Mouse (Mus musculus): Measurements from ENCODE around the gene Abhd11. TPM values are rescaled to one million over a fixed set of nuclear protein-coding genes. Genes with fewer than 3 reads are reported as not detected.
A peak's percentile ranks its signal among the peaks of the same experiment; 100 is the strongest.

Abhd11 gene
- total and polyA plus RNA-seq, 3 experiments, result 21.7 to 61.2 (median 37.2) TPM

DNA sequence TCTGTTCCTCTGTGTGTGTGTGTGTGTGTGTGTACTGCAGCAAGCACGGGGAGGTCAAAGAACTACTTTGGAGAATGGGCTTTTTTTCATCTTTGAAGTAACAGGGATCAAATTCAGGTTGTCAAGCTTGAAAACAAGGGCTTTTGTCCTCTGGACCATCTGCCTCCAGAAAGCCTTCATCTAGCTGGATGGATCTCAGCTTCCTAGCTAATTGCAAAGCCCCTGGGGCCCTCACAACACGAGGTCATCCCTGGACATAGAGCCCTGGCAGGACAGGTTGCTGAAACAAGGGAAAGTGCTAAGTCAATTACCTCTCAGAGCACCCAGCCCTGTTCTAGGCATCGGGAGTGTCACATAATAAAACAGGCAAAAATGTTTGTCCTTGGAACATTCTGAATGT lies 25.2 kb upstream of the Abhd11 start:
- no peak for TF ChIP-seq GATA1 (IDR thresholded peaks at IDR 0.05; ENCODE audit: borderline replicate concordance, low read length)
- no peak for TF ChIP-seq POLR2AphosphoS5 (IDR thresholded peaks at IDR 0.05; ENCODE audit: insufficient replicate concordance, low read depth, low read length)
- TF ChIP-seq CTCF (IDR thresholded peaks at IDR 0.05; ENCODE audit: low read depth, low read length), result no peak
- H3K4me3 ChIP-seq (ENCODE audit: low read depth, low read length), result no peak overlapping the region
- peaks cover 13% of the 10 kb centered on the region for H3K9me3 ChIP-seq (replicated peaks)
- ATAC-seq (ENCODE audit: extremely low read depth, insufficient number of reproducible peaks, low FRiP score, poor library complexity, severe bottlenecking) (no peak), DNase-seq (ENCODE audit: low spot score) (no peak)
- peaks cover 79% of the 10 kb centered on the region for H3K4me1 ChIP-seq (ENCODE audit: insufficient read depth, low read depth, low read length)
- H3K36me3 ChIP-seq (replicated peaks), result no peaks in the 10 kb centered on the region
- peaks cover 18% of the 10 kb centered on the region; the same call in 1 of the 2 replicates for H3K27me3 ChIP-seq (ENCODE audit: insufficient read depth, low read length)

DNA sequence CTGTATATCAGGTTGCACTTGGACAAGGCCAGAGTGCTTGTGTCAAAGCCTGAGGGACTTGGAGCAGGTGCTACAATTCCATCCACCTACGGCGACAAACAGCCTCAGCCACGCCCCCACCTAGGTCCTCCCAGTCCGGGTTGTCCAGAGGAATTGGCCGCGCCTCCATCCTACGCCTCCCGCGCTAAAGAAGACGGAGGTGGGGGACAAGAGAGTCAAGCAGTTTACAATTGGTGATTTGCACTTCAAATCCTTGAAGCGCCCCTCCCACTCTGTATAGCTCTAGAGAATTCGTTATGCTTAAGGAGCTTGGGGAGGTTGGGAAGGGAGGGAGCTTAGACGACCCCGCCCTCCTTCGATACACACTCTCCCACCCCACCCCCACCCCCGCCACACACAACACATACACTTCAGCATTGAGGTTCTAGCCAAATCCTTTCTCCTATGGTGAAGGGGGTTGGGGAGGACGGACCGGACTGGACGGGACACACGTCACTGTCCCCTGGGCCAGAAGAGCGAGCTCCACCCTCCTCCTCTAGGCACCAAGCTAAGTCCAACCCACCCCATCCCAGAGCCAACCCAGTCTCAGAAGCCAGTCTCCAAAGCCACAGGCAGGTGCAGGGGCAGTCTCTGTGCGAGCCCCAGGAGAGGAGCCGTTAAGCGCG lies 23.2 kb upstream of the Abhd11 start, which contains the start of gene Cldn3:
Gene Cldn3, plus strand, starts transcription at position 582 of the 665 bp plus-strand sequence.
- no peaks in the 10 kb centered on the region for H3K36me3 ChIP-seq (replicated peaks)
- TF ChIP-seq POLR2AphosphoS5 (IDR thresholded peaks at IDR 0.05; ENCODE audit: insufficient replicate concordance, low read depth, low read length), result no peak
- TF ChIP-seq GATA2 (IDR thresholded peaks at IDR 0.05; ENCODE audit: borderline replicate concordance, low read depth, low read length), result no peak
- no peak for TF ChIP-seq GATA1 (IDR thresholded peaks at IDR 0.05; ENCODE audit: borderline replicate concordance, low read length)
- no peak for TF ChIP-seq CTCF (IDR thresholded peaks at IDR 0.05; ENCODE audit: low read depth, low read length)
- no peak for TF ChIP-seq TAL1 (conservative IDR thresholded peaks at IDR 0.05; ENCODE audit: low read depth, low read length)
- H3K9me3 ChIP-seq (replicated peaks), result peaks cover 13% of the 10 kb centered on the region
- H3K27me3 ChIP-seq (ENCODE audit: insufficient read depth, low read length), result peaks cover 28% of the 10 kb centered on the region; the same call in 1 of the 2 replicates
- H3K4me1 ChIP-seq (ENCODE audit: insufficient read depth, low read depth, low read length), result peaks cover 78% of the 10 kb centered on the region
- H3K4me3 ChIP-seq (ENCODE audit: low read depth, low read length), result peak within 1 kb of the TSS; percentile 40; the same call in 1 of the 2 replicates
- DNase-seq (ENCODE audit: low spot score) (no peak), ATAC-seq (ENCODE audit: extremely low read depth, insufficient number of reproducible peaks, low FRiP score, poor library complexity, severe bottlenecking) (no peak)

DNA sequence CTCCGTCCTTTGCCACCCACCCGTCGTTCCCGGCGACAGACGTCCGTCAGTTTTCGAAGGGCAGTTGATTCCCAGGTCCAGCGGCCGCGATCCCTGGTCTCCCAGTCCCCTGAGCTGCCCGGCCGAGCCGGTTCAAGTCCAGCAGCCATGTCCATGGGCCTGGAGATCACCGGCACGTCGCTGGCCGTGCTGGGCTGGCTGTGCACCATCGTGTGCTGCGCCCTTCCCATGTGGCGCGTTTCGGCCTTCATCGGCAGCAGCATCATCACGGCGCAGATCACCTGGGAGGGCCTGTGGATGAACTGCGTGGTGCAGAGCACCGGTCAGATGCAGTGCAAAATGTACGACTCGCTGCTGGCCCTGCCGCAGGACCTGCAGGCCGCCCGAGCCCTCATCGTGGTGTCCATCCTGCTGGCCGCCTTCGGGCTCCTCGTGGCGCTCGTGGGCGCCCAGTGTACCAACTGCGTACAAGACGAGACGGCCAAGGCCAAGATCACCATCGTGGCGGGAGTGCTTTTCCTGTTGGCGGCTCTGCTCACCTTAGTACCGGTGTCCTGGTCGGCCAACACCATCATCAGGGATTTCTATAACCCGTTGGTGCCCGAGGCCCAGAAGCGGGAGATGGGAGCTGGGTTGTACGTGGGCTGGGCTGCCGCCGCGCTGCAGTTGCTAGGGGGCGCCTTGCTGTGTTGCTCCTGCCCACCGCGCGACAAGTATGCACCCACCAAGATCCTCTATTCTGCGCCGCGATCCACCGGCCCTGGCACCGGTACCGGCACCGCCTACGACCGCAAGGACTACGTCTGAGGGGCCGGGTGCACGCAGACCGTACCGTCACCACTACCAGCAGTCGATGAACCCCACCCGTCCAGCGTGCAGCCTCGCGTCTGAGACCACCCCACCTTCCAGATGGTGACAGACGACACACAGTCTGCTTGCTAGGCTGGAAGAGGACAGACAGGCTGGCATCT lies 22.4 kb upstream of the Abhd11 start:
- ATAC-seq (ENCODE audit: extremely low read depth, insufficient number of reproducible peaks, low FRiP score, poor library complexity, severe bottlenecking), result no peak

DNA sequence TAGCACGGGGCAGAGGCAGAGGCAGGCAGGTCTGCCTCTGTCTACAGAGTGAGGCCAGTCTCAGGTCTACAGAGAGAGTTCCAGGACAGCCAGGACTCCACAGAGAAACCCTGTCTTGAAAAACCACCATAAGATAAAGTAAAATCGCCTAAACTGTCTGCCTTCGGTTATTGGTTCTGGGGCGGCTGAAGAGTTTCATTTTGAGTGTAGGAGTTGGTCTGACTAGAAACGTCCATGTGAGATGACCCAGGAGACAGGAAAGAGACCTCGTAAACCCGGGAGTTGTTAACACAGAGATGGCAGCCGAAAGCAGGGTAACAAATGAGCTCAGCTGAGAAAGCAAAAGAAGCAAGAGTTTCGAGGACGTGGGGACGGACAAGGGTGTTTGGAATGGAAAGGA lies 19.8 kb upstream of the Abhd11 start:
- H3K27me3 ChIP-seq (ENCODE audit: insufficient read depth, low read length), result peaks cover 28% of the 10 kb centered on the region; the same call in 1 of the 2 replicates
- H3K4me3 ChIP-seq (ENCODE audit: low read depth, low read length), result no peak overlapping the region
- peaks cover 13% of the 10 kb centered on the region for H3K9me3 ChIP-seq (replicated peaks)
- H3K36me3 ChIP-seq (replicated peaks), result no peaks in the 10 kb centered on the region
- ATAC-seq (ENCODE audit: extremely low read depth, insufficient number of reproducible peaks, low FRiP score, poor library complexity, severe bottlenecking) (no peak), DNase-seq (ENCODE audit: low spot score) (no peak)
- peaks cover 69% of the 10 kb centered on the region for H3K4me1 ChIP-seq (ENCODE audit: insufficient read depth, low read depth, low read length)
- no peak for TF ChIP-seq GATA1 (IDR thresholded peaks at IDR 0.05; ENCODE audit: borderline replicate concordance, low read length)
- TF ChIP-seq CTCF (IDR thresholded peaks at IDR 0.05; ENCODE audit: low read depth, low read length), result no peak
- TF ChIP-seq TAL1 (conservative IDR thresholded peaks at IDR 0.05; ENCODE audit: low read depth, low read length), result no peak
- TF ChIP-seq GATA2 (IDR thresholded peaks at IDR 0.05; ENCODE audit: borderline replicate concordance, low read depth, low read length), result no peak
- no peak for TF ChIP-seq POLR2AphosphoS5 (IDR thresholded peaks at IDR 0.05; ENCODE audit: insufficient replicate concordance, low read depth, low read length)

More for the DNA sequence above, 22.4 kb upstream of the Abhd11 start:
- H3K9me3 ChIP-seq (replicated peaks), result peaks cover 13% of the 10 kb centered on the region
- H3K36me3 ChIP-seq (replicated peaks), result no peaks in the 10 kb centered on the region
- H3K4me1 ChIP-seq (ENCODE audit: insufficient read depth, low read depth, low read length), result peaks cover 76% of the 10 kb centered on the region
- DNase-seq (ENCODE audit: low spot score), result no peak
- TF ChIP-seq GATA1 (IDR thresholded peaks at IDR 0.05; ENCODE audit: borderline replicate concordance, low read length), result no peak
- no peak for TF ChIP-seq CTCF (IDR thresholded peaks at IDR 0.05; ENCODE audit: low read depth, low read length)
- TF ChIP-seq TAL1 (conservative IDR thresholded peaks at IDR 0.05; ENCODE audit: low read depth, low read length), result no peak
- TF ChIP-seq POLR2AphosphoS5 (IDR thresholded peaks at IDR 0.05; ENCODE audit: insufficient replicate concordance, low read depth, low read length), result no peak
- no peak for TF ChIP-seq GATA2 (IDR thresholded peaks at IDR 0.05; ENCODE audit: borderline replicate concordance, low read depth, low read length)
- H3K27me3 ChIP-seq (ENCODE audit: insufficient read depth, low read length), result peaks cover 28% of the 10 kb centered on the region; the same call in 1 of the 2 replicates
- H3K4me3 ChIP-seq (ENCODE audit: low read depth, low read length), result peak overlapping the region; percentile 36; the same call in 1 of the 2 replicates

DNA sequence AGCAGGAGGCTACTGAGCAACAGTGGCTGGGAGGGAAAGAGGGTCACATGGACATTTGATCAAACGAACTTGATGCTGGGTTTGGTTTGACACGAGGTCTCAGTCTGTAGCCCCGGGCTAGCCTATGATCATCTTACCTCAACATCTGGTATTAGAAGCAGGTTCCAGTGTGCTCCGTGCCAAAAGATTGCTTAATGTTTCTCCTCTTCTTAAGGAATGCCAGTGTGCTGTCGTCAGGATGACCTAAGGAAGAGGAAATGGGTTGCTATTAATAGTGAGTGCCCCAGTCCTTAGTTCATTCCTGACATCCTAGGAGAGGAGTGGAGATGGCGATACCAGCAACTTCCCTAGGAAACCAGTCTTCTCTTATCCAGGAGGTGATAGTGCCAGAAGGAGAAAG lies 19.2 kb upstream of the Abhd11 start:
- no peak for TF ChIP-seq TAL1 (conservative IDR thresholded peaks at IDR 0.05; ENCODE audit: low read depth, low read length)
- TF ChIP-seq GATA2 (IDR thresholded peaks at IDR 0.05; ENCODE audit: borderline replicate concordance, low read depth, low read length), result no peak
- no peak for TF ChIP-seq CTCF (IDR thresholded peaks at IDR 0.05; ENCODE audit: low read depth, low read length)
- no peak for TF ChIP-seq GATA1 (IDR thresholded peaks at IDR 0.05; ENCODE audit: borderline replicate concordance, low read length)
- TF ChIP-seq POLR2AphosphoS5 (IDR thresholded peaks at IDR 0.05; ENCODE audit: insufficient replicate concordance, low read depth, low read length), result no peak
- no peak overlapping the region for H3K4me3 ChIP-seq (ENCODE audit: low read depth, low read length)
- peaks cover 13% of the 10 kb centered on the region for H3K9me3 ChIP-seq (replicated peaks)
- DNase-seq (ENCODE audit: low spot score) (no peak), ATAC-seq (ENCODE audit: extremely low read depth, insufficient number of reproducible peaks, low FRiP score, poor library complexity, severe bottlenecking) (no peak)
- no peaks in the 10 kb centered on the region for H3K36me3 ChIP-seq (replicated peaks)
- H3K27me3 ChIP-seq (ENCODE audit: insufficient read depth, low read length), result peaks cover 28% of the 10 kb centered on the region; the same call in 1 of the 2 replicates
- H3K4me1 ChIP-seq (ENCODE audit: insufficient read depth, low read depth, low read length), result peaks cover 63% of the 10 kb centered on the region

DNA sequence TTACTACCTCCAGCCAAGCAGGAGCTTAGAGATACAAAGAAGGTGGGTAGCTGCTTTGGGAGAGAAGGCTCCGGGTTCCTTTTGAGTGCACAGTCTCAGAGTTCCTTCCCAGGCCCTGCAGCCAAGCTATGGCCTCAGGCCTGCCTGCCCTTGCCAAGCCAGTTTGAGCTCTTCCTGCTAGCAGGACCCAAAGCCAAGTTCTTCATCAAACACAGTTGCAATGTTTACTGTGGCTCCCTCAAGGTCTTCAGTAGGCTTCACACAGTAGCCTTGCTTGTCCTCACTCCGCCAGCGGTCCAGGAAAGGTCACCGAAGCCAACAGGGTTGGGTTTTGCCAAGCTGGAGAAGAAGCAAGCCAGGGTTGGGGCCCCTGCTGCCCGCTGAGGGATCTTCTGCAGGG lies 16.4 kb upstream of the Abhd11 start:
- no peak overlapping the region for H3K4me3 ChIP-seq (ENCODE audit: low read depth, low read length)
- peaks cover 37% of the 10 kb centered on the region for H3K4me1 ChIP-seq (ENCODE audit: insufficient read depth, low read depth, low read length)
- H3K36me3 ChIP-seq (replicated peaks), result no peaks in the 10 kb centered on the region
- no peak for ATAC-seq (ENCODE audit: extremely low read depth, insufficient number of reproducible peaks, low FRiP score, poor library complexity, severe bottlenecking)
- no peak for DNase-seq (ENCODE audit: low spot score)
- no peak for TF ChIP-seq GATA2 (IDR thresholded peaks at IDR 0.05; ENCODE audit: borderline replicate concordance, low read depth, low read length)
- TF ChIP-seq TAL1 (conservative IDR thresholded peaks at IDR 0.05; ENCODE audit: low read depth, low read length), result no peak
- no peak for TF ChIP-seq CTCF (IDR thresholded peaks at IDR 0.05; ENCODE audit: low read depth, low read length)
- no peak for TF ChIP-seq GATA1 (IDR thresholded peaks at IDR 0.05; ENCODE audit: borderline replicate concordance, low read length)
- H3K27me3 ChIP-seq (ENCODE audit: insufficient read depth, low read length), result peaks cover 14% of the 10 kb centered on the region; the same call in 1 of the 2 replicates
- no peaks in the 10 kb centered on the region for H3K9me3 ChIP-seq (replicated peaks)
